Mouse (Mus musculus) myocyte (in vitro differentiated cells): ENCODE measurements around the gene Aacs. TPM values are rescaled to one million over a fixed set of nuclear protein-coding genes. Genes with fewer than 3 reads are reported as not detected.

Experiments
- H3K27me3 ChIP-seq: one replicate; pipeline ENCODE4 v1.6.1; 2011; ENCODE audit not compliant: control insufficient read depth, insufficient read depth, insufficient read length
- H3K36me3 ChIP-seq: one replicate; pipeline ENCODE4 v1.6.1; 2011; ENCODE audit not compliant: control insufficient read depth, insufficient read depth
- H3K4me2 ChIP-seq: one replicate; pipeline ENCODE4 v1.6.1; 2011; ENCODE audit warnings: low read depth, control low read depth
- H3K4me3 ChIP-seq: one replicate; pipeline ENCODE4 v1.5.1; 2011; ENCODE audit warnings: mild to moderate bottlenecking, control low read depth, moderate library complexity
- H3K79me2 ChIP-seq: one replicate; pipeline ENCODE4 v1.6.1; 2011; ENCODE audit not compliant: control insufficient read depth, insufficient read depth
- H3ac ChIP-seq: one replicate; pipeline ENCODE4 v1.6.1; 2011; ENCODE audit not compliant: control insufficient read depth, insufficient read length
- CEBPB ChIP-seq: IDR thresholded peaks from 2 replicates; pipeline ENCODE4 v1.6.1; 2011; ENCODE audit warnings: mild to moderate bottlenecking, moderate library complexity; ENCODE audit not compliant: poor library complexity, insufficient read depth, severe bottlenecking
- E2F4 ChIP-seq: IDR thresholded peaks from one replicate; pipeline ENCODE4 v1.6.1; 2011; ENCODE audit warnings: mild to moderate bottlenecking, control low read depth, moderate library complexity; ENCODE audit not compliant: insufficient read depth
- MAX ChIP-seq: IDR thresholded peaks from one replicate; pipeline ENCODE4 v1.6.1; 2011; ENCODE audit warnings: low read depth, mild to moderate bottlenecking, control low read depth
- MYOD1 ChIP-seq, 3 experiments: IDR thresholded peaks; one replicate each; pipeline ENCODE4 v1.6.1; 2011; ENCODE audit warnings: control low read depth in 2 of 3, low read depth in 2 of 3, mild to moderate bottlenecking in 2 of 3, moderate library complexity in 1 of 3; ENCODE audit not compliant: insufficient read length in 2 of 3, control insufficient read depth in 1 of 3
- MYOG ChIP-seq, 3 experiments: IDR thresholded peaks; one replicate each; pipeline ENCODE4 v1.6.1; 2011; ENCODE audit warnings: control low read depth in 2 of 3, low read depth in 2 of 3, mild to moderate bottlenecking in 2 of 3; ENCODE audit not compliant: insufficient read length in 2 of 3, control insufficient read depth in 1 of 3, insufficient read depth in 1 of 3
- POLR2A ChIP-seq: IDR thresholded peaks from one replicate; pipeline ENCODE4 v1.6.1; 2011; ENCODE audit warnings: low read depth, mild to moderate bottlenecking, control low read depth, moderate library complexity; ENCODE audit not compliant: insufficient read length
- POLR2AphosphoS2 ChIP-seq: IDR thresholded peaks from one replicate; pipeline ENCODE4 v1.6.1; 2011; ENCODE audit warnings: low read depth, control low read depth; ENCODE audit not compliant: insufficient read length
- REST ChIP-seq: IDR thresholded peaks from one replicate; pipeline ENCODE4 v1.6.1; 2011; ENCODE audit warnings: mild to moderate bottlenecking, control low read depth, moderate library complexity; ENCODE audit not compliant: insufficient read depth, insufficient read length
- SRF ChIP-seq: IDR thresholded peaks from one replicate; pipeline ENCODE4 v1.6.1; 2011; ENCODE audit warnings: low read depth; ENCODE audit not compliant: control insufficient read depth, insufficient read length
- TCF12 ChIP-seq: IDR thresholded peaks from one replicate; pipeline ENCODE4 v1.6.1; 2011; ENCODE audit warnings: mild to moderate bottlenecking, control low read depth; ENCODE audit not compliant: poor library complexity, insufficient read depth, severe bottlenecking
- TCF3 ChIP-seq: IDR thresholded peaks from one replicate; pipeline ENCODE4 v1.6.1; 2011; ENCODE audit warnings: low read depth, control low read depth; ENCODE audit not compliant: insufficient read length
- USF1 ChIP-seq: IDR thresholded peaks from one replicate; pipeline ENCODE4 v1.6.1; 2011; ENCODE audit warnings: low read depth, mild to moderate bottlenecking, control low read depth, moderate library complexity
- polyA plus RNA-seq: library from polyadenylated mRNA; unstranded; fragments of >200 nt; fragmentation: generic; extraction: Trizol; gene quantifications from one replicate; pipeline ENCODE4 v1.2.1, GENCODE M21; 2012; ENCODE audit warnings: missing spikeins

Aacs gene
- polyA plus RNA-seq, 1 experiment: 70.7 TPM

- peaks cover 54% of the 10 kb centered on the region for H3K79me2 ChIP-seq
- TF ChIP-seq TCF12: no peak
- no peak for TF ChIP-seq MYOD1 (IDR thresholded peaks at IDR 0.05; ENCODE audit: control insufficient read depth in 1 of 3, insufficient read length in 2 of 3, low read depth in 2 of 3)
- TF ChIP-seq MYOG (IDR thresholded peaks at IDR 0.05; ENCODE audit: control insufficient read depth in 1 of 3, insufficient read depth in 1 of 3, insufficient read length in 2 of 3, low read depth in 2 of 3): no peak
- no peak for TF ChIP-seq POLR2A
- no peak for TF ChIP-seq REST
- no peak for TF ChIP-seq SRF
- TF ChIP-seq USF1: no peak
- no peak for TF ChIP-seq CEBPB
- no peak for TF ChIP-seq E2F4
- no peak for TF ChIP-seq POLR2AphosphoS2
- TF ChIP-seq MAX: no peak
- no peak for TF ChIP-seq TCF3
- H3K4me3 ChIP-seq: no peak overlapping the region
- H3K36me3 ChIP-seq: peaks cover 30% of the 10 kb centered on the region
- H3ac ChIP-seq: no peak overlapping the region
- no peak overlapping the region for H3K4me2 ChIP-seq
- H3K27me3 ChIP-seq: no peaks in the 10 kb centered on the region
These were observed 6.9 kb downstream of the Aacs start for GRCm38 (mm10) chr5:125482474-125482873.

- H3K79me2 ChIP-seq: peaks cover 42% of the 10 kb centered on the region
- no peak overlapping the region for H3K4me2 ChIP-seq
- no peak overlapping the region for H3K4me3 ChIP-seq
- TF ChIP-seq MYOG (IDR thresholded peaks at IDR 0.05; ENCODE audit: control insufficient read depth in 1 of 3, insufficient read depth in 1 of 3, insufficient read length in 2 of 3, low read depth in 2 of 3) (no peak), SRF (no peak), E2F4 (no peak), POLR2AphosphoS2 (no peak), MAX (no peak), POLR2A (no peak), REST (no peak), TCF3 (no peak), CEBPB (no peak), USF1 (no peak), MYOD1 (IDR thresholded peaks at IDR 0.05; ENCODE audit: control insufficient read depth in 1 of 3, insufficient read length in 2 of 3, low read depth in 2 of 3) (no peak)
- H3K36me3 ChIP-seq: peaks cover 30% of the 10 kb centered on the region
- H3K27me3 ChIP-seq: no peaks in the 10 kb centered on the region
- H3ac ChIP-seq: no peak overlapping the region
These were observed 8.3 kb downstream of the Aacs start for GRCm38 (mm10) chr5:125483712-125484611.

- H3K4me2 ChIP-seq: no peak overlapping the region
- no peak overlapping the region for H3K4me3 ChIP-seq
- TF ChIP-seq REST (no peak), MYOD1 (IDR thresholded peaks at IDR 0.05; ENCODE audit: control insufficient read depth in 1 of 3, insufficient read length in 2 of 3, low read depth in 2 of 3) (no peak), CEBPB (no peak), TCF3 (no peak), POLR2A (no peak), SRF (no peak), MAX (no peak), POLR2AphosphoS2 (no peak), USF1 (no peak), MYOG (IDR thresholded peaks at IDR 0.05; ENCODE audit: control insufficient read depth in 1 of 3, insufficient read depth in 1 of 3, insufficient read length in 2 of 3, low read depth in 2 of 3) (no peak), TCF12 (no peak), E2F4 (no peak)
- no peak overlapping the region for H3ac ChIP-seq
- peaks cover 35% of the 10 kb centered on the region for H3K36me3 ChIP-seq
- H3K27me3 ChIP-seq: no peaks in the 10 kb centered on the region
- peaks cover 30% of the 10 kb centered on the region for H3K79me2 ChIP-seq
These were observed 9.6 kb downstream of the Aacs start for GRCm38 (mm10) chr5:125485031-125485778.

GRCm38 (mm10) chr5:125486088-125486487, 10.5 kb downstream of the Aacs start:
- peaks cover 21% of the 10 kb centered on the region for H3K79me2 ChIP-seq
- H3K4me2 ChIP-seq: no peak overlapping the region
- no peak overlapping the region for H3ac ChIP-seq
- TF ChIP-seq E2F4: no peak
- TF ChIP-seq REST: no peak
- no peak for TF ChIP-seq POLR2A
- no peak for TF ChIP-seq POLR2AphosphoS2
- TF ChIP-seq MYOD1 (IDR thresholded peaks at IDR 0.05; ENCODE audit: control insufficient read depth in 1 of 3, insufficient read length in 2 of 3, low read depth in 2 of 3): no peak
- TF ChIP-seq CEBPB: no peak
- H3K4me3 ChIP-seq: no peak overlapping the region
- peaks cover 40% of the 10 kb centered on the region for H3K36me3 ChIP-seq
- H3K27me3 ChIP-seq: no peaks in the 10 kb centered on the region
